Mouse (Mus musculus) hematopoietic stem cell, adult 5-6 weeks (primary cell): ENCODE data around the gene Ripk4. TPM values are rescaled to one million over a fixed set of nuclear protein-coding genes. Genes with fewer than 3 reads are reported as not detected.

Experiments
- ATAC-seq, 2 experiments: fragments of 125-278 bp in 1 of 2; replicated peaks in 1 of 2; 2 replicates each; pipeline ENCODE4 v1.8.0; 2016 to 2017; ENCODE audit warnings: inconsistent platforms in 2 of 2, mild to moderate bottlenecking in 2 of 2, moderate number of reproducible peaks in 2 of 2, low read depth in 1 of 2, moderate TSS enrichment in 1 of 2; ENCODE audit not compliant: low FRiP score in 2 of 2, poor library complexity in 2 of 2, severe bottlenecking in 2 of 2, insufficient read depth in 1 of 2, low TSS enrichment in 1 of 2
- total RNA-seq: library from RNA; stranded (forward); fragments of 172-1452, 232-1000 nt; gene quantifications from 2 replicates; pipeline ENCODE4 v1.2.3, GENCODE M21; 2017

Ripk4 gene
- not detected in 2 replicates for total RNA-seq

DNA sequence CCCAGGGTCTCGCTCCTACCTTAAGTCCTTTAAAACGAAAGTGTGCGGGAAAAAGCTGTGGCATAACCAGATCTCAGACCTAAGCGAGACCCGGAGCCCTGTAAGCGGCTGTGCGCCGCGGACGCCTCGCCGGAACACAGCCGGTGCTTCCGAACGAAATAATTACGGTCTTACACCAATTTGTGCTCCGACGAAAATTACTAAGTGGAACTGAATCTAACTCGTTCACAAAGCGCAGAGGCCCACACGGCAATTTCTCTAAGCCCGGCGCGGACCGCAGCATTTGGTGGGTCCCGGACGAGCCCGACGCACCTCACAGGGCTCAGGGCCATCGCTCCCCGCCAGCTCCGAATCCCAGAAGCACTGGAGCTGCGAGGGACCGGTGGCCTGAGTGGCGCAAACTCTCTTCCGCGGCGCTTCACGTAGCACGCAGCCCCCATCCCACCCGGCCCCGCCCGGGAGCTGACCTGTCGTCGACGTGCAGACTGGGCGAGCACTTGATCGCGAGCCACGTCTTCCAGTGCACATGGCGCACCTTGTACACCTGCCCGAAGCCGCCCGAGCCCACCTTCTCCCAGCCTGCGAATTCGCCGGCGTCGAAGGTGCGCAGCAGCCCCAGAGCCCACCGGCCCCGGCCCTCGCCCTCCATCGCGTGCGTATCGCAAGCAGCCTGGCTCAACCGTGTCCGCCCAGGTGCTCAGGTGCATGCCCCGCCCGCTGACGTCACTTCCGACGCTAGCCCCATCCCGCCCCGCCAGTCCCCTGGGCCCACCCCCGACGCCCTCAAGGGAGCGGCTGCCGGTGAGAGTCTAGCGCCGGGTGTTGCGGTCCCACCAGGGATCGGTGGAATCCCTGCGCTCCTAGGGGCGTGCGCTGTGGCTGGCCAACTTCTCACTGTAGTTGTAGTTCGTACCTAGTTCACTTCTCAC lies at the start of gene Ripk4:
TSS of gene Ripk4 (minus strand) at position 727 of the 929 bp plus-strand sequence.
- peak; percentile 25 to 46 for ATAC-seq

DNA sequence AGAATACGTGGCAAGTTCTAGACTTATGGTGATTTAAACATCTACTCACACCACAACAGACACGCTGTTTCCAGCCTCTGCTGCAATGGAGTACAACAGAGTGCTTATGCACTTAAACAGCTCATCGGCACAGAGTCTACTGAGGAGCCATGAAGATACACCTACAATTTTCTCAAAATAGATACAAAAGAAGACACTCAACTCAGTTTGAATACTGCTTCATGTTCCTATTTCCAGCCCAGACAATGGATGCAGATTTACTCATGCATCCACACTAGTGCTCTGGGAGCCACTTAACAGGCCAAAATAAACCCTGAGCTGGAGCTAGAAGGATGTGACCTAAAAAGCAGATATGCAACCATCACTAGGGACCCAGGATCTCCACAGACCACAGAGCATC lies 45.3 kb upstream of the Ripk4 start:
- ATAC-seq: no peak

DNA sequence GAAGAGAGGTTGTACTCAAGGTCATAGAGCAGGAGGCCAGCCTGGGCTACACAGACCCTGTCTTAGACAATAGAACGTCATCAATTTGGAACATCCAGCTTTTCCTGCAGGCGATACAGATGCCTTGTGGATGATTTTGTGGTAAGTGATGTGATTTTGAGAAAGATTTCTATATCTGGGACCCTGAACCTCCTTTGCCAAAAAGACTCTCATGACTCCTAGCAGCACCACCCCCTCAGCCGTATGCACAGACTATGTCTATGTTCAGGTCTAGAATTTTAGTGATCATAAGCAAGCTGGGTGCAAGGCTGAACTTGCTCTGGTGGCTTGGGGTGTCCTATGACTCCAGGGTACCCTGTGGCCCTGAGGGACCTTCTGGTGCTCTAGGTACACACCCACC lies 42.1 kb upstream of the Ripk4 start:
- ATAC-seq: no peak

- ATAC-seq: peak; percentile 64 to 78
Measured at GRCm38 (mm10) chr16:97804680-97805547, 41.3 kb upstream of the Ripk4 start.

GRCm38 (mm10) chr16:97797950-97798869 lies 34.6 kb upstream of the Ripk4 start:
- no peak for ATAC-seq

DNA sequence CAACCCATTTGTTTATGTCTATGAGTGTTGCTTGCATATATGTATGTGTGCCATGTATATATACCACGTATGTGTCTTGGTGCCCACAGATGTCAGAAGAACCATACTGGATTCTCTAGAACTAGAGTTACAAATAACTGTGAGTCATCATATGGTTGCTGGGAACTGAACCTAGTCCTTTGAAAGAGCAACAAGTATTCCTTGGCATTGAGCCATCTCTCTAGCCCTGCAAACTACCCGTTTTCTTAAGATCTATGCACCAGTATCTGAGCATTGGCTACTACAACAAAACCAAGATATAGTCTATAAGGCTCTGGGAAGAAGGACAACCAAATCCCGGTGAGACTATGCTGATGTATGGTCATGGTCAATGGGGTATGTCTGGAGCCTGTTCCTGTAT lies 33.6 kb upstream of the Ripk4 start:
- no peak for ATAC-seq

DNA sequence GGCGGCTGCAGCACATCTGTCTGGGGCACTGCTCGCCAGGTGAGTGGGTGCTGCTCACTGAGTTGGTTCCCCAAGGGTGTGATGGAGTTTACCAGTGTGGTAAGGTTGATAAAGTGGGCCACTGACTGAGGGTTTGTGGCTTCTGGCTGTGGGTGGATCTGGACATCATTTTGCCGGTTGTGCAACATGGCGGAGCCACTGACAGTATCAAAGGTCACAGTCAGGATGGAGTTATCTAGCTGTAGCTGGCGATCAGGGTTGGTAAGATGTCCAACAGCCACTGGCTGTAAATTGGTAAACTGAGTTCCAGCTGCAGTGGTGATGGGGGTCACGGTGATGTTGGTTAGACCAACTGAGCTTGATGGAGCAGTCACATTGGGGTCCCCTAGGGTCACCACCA lies 30.7 kb upstream of the Ripk4 start:
- ATAC-seq: no peak

DNA sequence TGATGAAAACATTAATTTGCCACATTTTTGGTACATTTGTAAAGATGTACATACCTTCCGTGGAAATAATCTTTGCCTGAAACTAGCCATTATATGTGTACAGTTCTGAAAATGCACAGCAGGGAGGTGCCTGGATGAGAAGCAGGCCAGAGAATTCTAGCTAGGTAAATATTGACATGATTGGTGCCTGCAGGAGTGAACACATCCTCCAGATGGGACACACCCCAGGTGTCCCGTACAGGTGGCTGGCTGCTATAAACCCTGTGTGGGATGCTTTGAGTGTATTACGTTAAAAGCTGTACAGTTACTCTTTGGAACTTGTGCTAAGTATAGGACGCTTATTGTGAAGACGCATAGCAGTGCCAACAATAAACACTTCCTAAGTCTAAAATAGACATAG lies 19.5 kb upstream of the Ripk4 start:
- ATAC-seq: no peak

- peak; percentile 84 to 89 for ATAC-seq
Measured at GRCm38 (mm10) chr16:97778353-97779025, 14.9 kb upstream of the Ripk4 start.

DNA sequence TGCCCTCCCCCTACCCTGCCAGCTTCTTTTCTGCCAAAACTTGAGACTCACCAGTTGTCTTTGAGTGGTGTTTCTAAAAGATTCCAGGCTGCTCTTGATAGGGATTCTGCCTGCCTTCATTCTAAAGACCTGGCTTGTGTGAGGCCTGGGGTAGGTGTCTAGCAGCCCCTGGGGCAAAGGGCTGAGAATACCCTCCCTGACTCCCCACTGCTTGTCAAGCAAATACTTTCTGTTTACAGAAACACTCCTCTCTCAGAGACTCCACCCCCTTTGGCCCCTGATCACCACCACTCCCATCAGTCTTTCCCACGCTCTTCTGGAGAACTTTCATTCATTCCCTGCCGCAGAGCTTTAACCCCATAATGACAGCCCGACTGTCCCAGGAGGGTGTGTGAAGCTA lies 2.9 kb upstream of the Ripk4 start:
- ATAC-seq: no peak

- no peak for ATAC-seq
Measured at GRCm38 (mm10) chr16:97764626-97765025, 1.0 kb upstream of the Ripk4 start.

DNA sequence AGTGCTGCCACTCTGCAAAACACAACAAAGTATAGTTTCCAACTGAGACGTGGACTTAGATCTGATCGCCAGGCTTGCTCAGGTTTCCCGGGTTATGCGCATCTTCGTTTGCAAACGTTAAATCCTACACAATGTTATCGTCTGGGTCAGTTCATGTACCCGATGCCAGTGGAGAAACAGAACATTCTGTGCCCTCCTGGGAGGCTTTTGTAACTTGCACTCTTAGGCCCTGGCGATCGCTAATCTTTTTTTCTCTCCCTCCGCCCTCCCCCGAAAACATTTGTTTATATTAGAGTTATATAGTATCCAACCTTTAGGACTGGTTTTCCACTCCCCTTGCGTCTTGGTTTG lies 378 bp upstream of the Ripk4 start:
- ATAC-seq: no peak

DNA sequence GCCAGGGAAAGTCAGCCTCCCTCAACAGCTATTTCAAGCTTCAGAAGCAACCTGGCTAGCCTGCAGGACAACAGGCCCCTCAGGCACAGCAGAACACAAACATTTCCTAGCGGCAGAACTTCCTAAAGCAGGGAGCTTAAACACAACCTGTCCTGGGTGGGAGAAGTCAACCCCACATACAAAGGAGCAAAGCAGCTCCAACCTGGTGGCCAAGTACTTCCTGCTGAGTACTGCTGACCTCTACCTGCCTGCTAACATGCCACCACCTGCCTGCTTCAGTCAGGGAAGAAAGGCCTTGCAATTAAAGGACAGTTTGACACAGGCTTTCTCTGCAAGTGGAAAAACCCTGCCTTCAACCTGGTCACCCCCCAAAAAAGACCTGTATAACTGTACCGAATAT lies 1.8 kb downstream of the Ripk4 start:
- ATAC-seq: no peak

- ATAC-seq: no peak
Measured at GRCm38 (mm10) chr16:97759681-97760080, 3.9 kb downstream of the Ripk4 start.

- no peak for ATAC-seq
Measured at GRCm38 (mm10) chr16:97758288-97758687, 5.3 kb downstream of the Ripk4 start.

GRCm38 (mm10) chr16:97756460-97756859 lies 7.1 kb downstream of the Ripk4 start:
- no peak for ATAC-seq
